Mouse (Mus musculus): ENCODE data around the gene Bag6.

Gene Bag6

GRCm38 (mm10) chr17:35152121-35152520, 17.1 kb downstream of the Bag6 start:
- POLR2A ChIA-PET = interaction anchor here (0.8 to 24.9 kb wide), 11 partner anchors 5 to 104 kb away, joined by 3 to 561 read pairs (median 5); partner anchors contain the start of genes Ddx39b (in 2 of the 4) and Prrc2a (in 1 of the 4)
- CTCF ChIA-PET = interaction anchor here in 2 of 4 experiments (1.0 kb wide), 2 partner anchors 16 to 17 kb away, joined by 3 read pairs; no protein-coding TSS in a partner anchor

- CTCF ChIA-PET = interaction anchor here in 2 of 4 experiments (0.7 to 1.0 kb wide), 2 partner anchors 15 to 93 kb away, joined by 3 read pairs; no protein-coding TSS in a partner anchor
- POLR2A ChIA-PET = interaction anchor here (0.7 to 24.9 kb wide), 12 partner anchors 4 to 191 kb away, joined by 3 to 561 read pairs (median 5); partner anchors contain the start of genes Ddx39b (in 2 of the 4) and Prrc2a (in 1 of the 4)
Observed at GRCm38 (mm10) chr17:35153077-35153476, 18.1 kb downstream of the Bag6 start.

- ChIA-PET CTCF (interaction anchor here in 1 of 4 experiments (2.4 kb wide), 1 partner anchor 15 kb away, joined by 15 read pairs; no protein-coding TSS in a partner anchor), POLR2A (interaction anchor here (0.6 to 24.9 kb wide), 18 partner anchors 3 to 736 kb away, joined by 3 to 561 read pairs (median 8); partner anchors contain the start of genes Ddx39b (in 3 of the 4) and Prrc2a (in 3 of the 4))
Observed at GRCm38 (mm10) chr17:35153931-35154330, 19.0 kb downstream of the Bag6 start.

- ChIA-PET POLR2A (interaction anchor here (0.6 to 24.9 kb wide), 25 partner anchors 3 to 735 kb away, joined by 3 to 561 read pairs (median 7); partner anchors contain the start of genes Ddx39b (in 4 of the 4), Prrc2a (in 3 of the 4), D17H6S53E (in 2 of the 4) and Apom (in 1 of the 4)), CTCF (interaction anchor here in 2 of 4 experiments (1.7 to 2.5 kb wide), 2 partner anchors 12 to 14 kb away, joined by 6 to 15 read pairs (median 9); no protein-coding TSS in a partner anchor)
Observed at GRCm38 (mm10) chr17:35154616-35155015, 19.6 kb downstream of the Bag6 start.

GRCm38 (mm10) chr17:35155451-35155850, 20.5 kb downstream of the Bag6 start:
- POLR2A ChIA-PET = interaction anchor here (0.6 to 24.9 kb wide), 27 partner anchors 2 to 1909 kb away, joined by 3 to 561 read pairs (median 6); partner anchors contain the start of genes D17H6S53E (in 3 of the 4), Ddx39b (in 3 of the 4), Prrc2a (in 3 of the 4) and Apom (in 1 of the 4)

GRCm38 (mm10) chr17:35156461-35157200, 21.7 kb downstream of the Bag6 start:
- ChIA-PET CTCF (interaction anchor here in 3 of 4 experiments (0.5 to 2.5 kb wide), 5 partner anchors 10 to 380 kb away, joined by 4 to 9 read pairs (median 8); no protein-coding TSS in a partner anchor), POLR2A (interaction anchor here (0.5 to 24.9 kb wide), 21 partner anchors 1 to 251 kb away, joined by 3 to 561 read pairs (median 6); partner anchors contain the start of genes Apom (in 2 of the 4), D17H6S53E (in 2 of the 4), Ddx39b (in 2 of the 4) and Csnk2b (in 1 of the 4))

More at GRCm38 (mm10) chr17:35155451-35155850, 20.5 kb downstream of the Bag6 start:
- CTCF ChIA-PET = interaction anchor here in 2 of 4 experiments (1.0 to 2.5 kb wide), 3 partner anchors 11 to 13 kb away, joined by 6 to 15 read pairs (median 8); no protein-coding TSS in a partner anchor

GRCm38 (mm10) chr17:35157254-35157653, 22.3 kb downstream of the Bag6 start:
- CTCF ChIA-PET = interaction anchor here in 2 of 4 experiments (0.5 to 1.4 kb wide), 3 partner anchors 12 to 380 kb away, joined by 4 to 8 read pairs (median 4); no protein-coding TSS in a partner anchor
- POLR2A ChIA-PET = interaction anchor here (0.9 to 24.9 kb wide), 11 partner anchors 8 to 205 kb away, joined by 3 to 561 read pairs (median 16); partner anchors contain the start of genes Ddx39b (in 2 of the 4), Csnk2b (in 1 of the 4) and Gpank1 (in 1 of the 4)

GRCm38 (mm10) chr17:35157661-35158175, 22.7 kb downstream of the Bag6 start:
- CTCF ChIA-PET = no interaction called here
- POLR2A ChIA-PET = interaction anchor here in 3 of 4 experiments (1.0 to 24.9 kb wide), 7 partner anchors 9 to 205 kb away, joined by 3 to 561 read pairs (median 252); partner anchors contain the start of gene Ddx39b (in 2 of the 3)

- CTCF ChIA-PET = interaction anchor here in 3 of 4 experiments (0.6 to 1.3 kb wide), 4 partner anchors 10 to 247 kb away, joined by 3 to 5 read pairs (median 3); no protein-coding TSS in a partner anchor
- POLR2A ChIA-PET = interaction anchor here (0.7 to 24.9 kb wide), 28 partner anchors 10 to 1250 kb away, joined by 3 to 561 read pairs (median 4); partner anchors contain the start of genes Ddx39b (in 2 of the 4), Apom (in 1 of the 4), Csnk2b (in 1 of the 4) and D17H6S53E (in 1 of the 4)
Observed at GRCm38 (mm10) chr17:35158850-35159593, 24.0 kb downstream of the Bag6 start.

- ChIA-PET CTCF (interaction anchor here in 3 of 4 experiments (0.6 to 1.3 kb wide), 6 partner anchors 9 to 248 kb away, joined by 3 to 5 read pairs (median 3); no protein-coding TSS in a partner anchor), POLR2A (interaction anchor here (0.7 to 24.9 kb wide), 27 partner anchors 9 to 1251 kb away, joined by 3 to 561 read pairs (median 4); partner anchors contain the start of genes Ddx39b (in 2 of the 4), Apom (in 1 of the 4), Csnk2b (in 1 of the 4) and D17H6S53E (in 1 of the 4))
Observed at GRCm38 (mm10) chr17:35159638-35160037, 24.7 kb downstream of the Bag6 start.

GRCm38 (mm10) chr17:35161421-35161820, 26.4 kb downstream of the Bag6 start:
- ChIA-PET CTCF (interaction anchor here in 1 of 4 experiments (0.6 kb wide), 1 partner anchor 209 kb away, joined by 3 read pairs; no protein-coding TSS in a partner anchor), POLR2A (interaction anchor here (0.6 to 24.9 kb wide), 18 partner anchors 9 to 1036 kb away, joined by 3 to 561 read pairs (median 6); partner anchors contain the start of genes Ddx39b (in 3 of the 4), D17H6S53E (in 1 of the 4) and Gpank1 (in 1 of the 4))

GRCm38 (mm10) chr17:35162121-35162520, 27.1 kb downstream of the Bag6 start:
- POLR2A ChIA-PET = interaction anchor here (0.6 to 24.9 kb wide), 41 partner anchors 7 to 1037 kb away, joined by 3 to 561 read pairs (median 5); partner anchors contain the start of genes Ddx39b (in 4 of the 4), D17H6S53E (in 2 of the 4), Gpank1 (in 2 of the 4) and Apom (in 1 of the 4)
- CTCF ChIA-PET = interaction anchor here in 1 of 4 experiments (0.6 to 1.2 kb wide), 2 partner anchors 26 to 210 kb away, joined by 3 to 4 read pairs; partner anchors contain the start of gene Lst1

- ChIA-PET CTCF (interaction anchor here in 2 of 4 experiments (0.9 to 1.2 kb wide), 3 partner anchors 26 to 84 kb away, joined by 4 to 5 read pairs (median 4); partner anchors contain the start of gene Lst1 (in 1 of the 2)), POLR2A (interaction anchor here (0.6 to 24.9 kb wide), 52 partner anchors 8 to 565 kb away, joined by 3 to 561 read pairs (median 4); partner anchors contain the start of genes Ddx39b (in 4 of the 4), Atp6v1g2 (in 2 of the 4), D17H6S53E (in 2 of the 4) and Gpank1 (in 2 of the 4))
Observed at GRCm38 (mm10) chr17:35162730-35163129, 27.8 kb downstream of the Bag6 start.

- ChIA-PET CTCF (interaction anchor here in 2 of 4 experiments (0.5 to 0.9 kb wide), 3 partner anchors 75 to 112 kb away, joined by 3 to 5 read pairs (median 4); no protein-coding TSS in a partner anchor), POLR2A (interaction anchor here (0.6 to 24.9 kb wide), 61 partner anchors 9 to 1260 kb away, joined by 3 to 561 read pairs (median 4); partner anchors contain the start of genes Ddx39b (in 4 of the 4), Csnk2b (in 3 of the 4), Gpank1 (in 3 of the 4) and Atp6v1g2 (in 2 of the 4))
Observed at GRCm38 (mm10) chr17:35163326-35164081, 28.5 kb downstream of the Bag6 start.

GRCm38 (mm10) chr17:35164218-35164567, 29.2 kb downstream of the Bag6 start:
- POLR2A ChIA-PET = interaction anchor here (0.5 to 24.9 kb wide), 42 partner anchors 8 to 1260 kb away, joined by 3 to 561 read pairs (median 6); partner anchors contain the start of genes Ddx39b (in 4 of the 4), Csnk2b (in 3 of the 4), Gpank1 (in 3 of the 4) and Atp6v1g2 (in 2 of the 4)
- CTCF ChIA-PET = no interaction called here
